Mouse (Mus musculus): ENCODE measurements around the gene Fyb2. TPM values are rescaled to one million over a fixed set of nuclear protein-coding genes. Genes with fewer than 3 reads are reported as not detected.

Fyb2 gene
- polyA plus RNA-seq, 1 experiment from 2014 or later = 1.0 TPM

DNA sequence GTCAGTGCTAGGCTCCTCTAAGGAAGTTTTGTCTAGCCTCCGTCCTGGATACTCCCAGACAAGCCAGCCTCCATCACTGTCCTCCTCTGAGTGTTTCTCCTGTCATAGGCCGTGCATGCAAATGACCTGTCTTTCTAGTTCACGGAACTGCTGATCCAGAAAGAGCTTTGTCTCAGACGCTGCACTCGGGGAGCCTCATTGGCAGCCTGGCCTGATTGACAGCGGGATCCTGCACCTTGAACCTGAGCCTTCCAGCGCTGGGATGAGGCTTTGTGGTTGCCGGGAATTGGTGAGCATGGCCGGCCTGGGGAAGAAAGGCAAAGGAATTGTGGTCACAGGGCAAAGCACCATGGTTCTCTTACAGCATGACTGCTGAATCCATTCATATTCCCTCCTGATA lies 25.8 kb upstream of the Fyb2 start:
- no peak for TF ChIP-seq CTCF (IDR thresholded peaks at IDR 0.05; ENCODE audit: low read depth)
- Histone ChIP-seq H3K36me3 (ENCODE audit: insufficient read depth, low read length) (no peaks in the 10 kb centered on the region), H3K9ac (ENCODE audit: low read depth, low read length) (no peak overlapping the region), H3K27ac (no peak overlapping the region), H3K4me3 (replicated peaks; ENCODE audit: low read depth, low read length) (no peak overlapping the region), H3K9me3 (replicated peaks; ENCODE audit: low read length) (no peaks in the 10 kb centered on the region), H3K27me3 (ENCODE audit: insufficient read depth, low read length) (no peaks in the 10 kb centered on the region), H3K4me1 (replicated peaks; ENCODE audit: insufficient read depth, low read length) (0 out of 2 replicates have a peak, but pooled peaks cover 3% of the 10 kb centered on the region), H3K4me2 (ENCODE audit: low read length) (no peak overlapping the region)
- 56% methylated on average over 9 of the region's 9 CpGs for WGBS
- DNase-seq (ENCODE audit: low spot score) (no peak), ATAC-seq (replicated peaks; ENCODE audit: low FRiP score, low read depth) (no peak)

DNA sequence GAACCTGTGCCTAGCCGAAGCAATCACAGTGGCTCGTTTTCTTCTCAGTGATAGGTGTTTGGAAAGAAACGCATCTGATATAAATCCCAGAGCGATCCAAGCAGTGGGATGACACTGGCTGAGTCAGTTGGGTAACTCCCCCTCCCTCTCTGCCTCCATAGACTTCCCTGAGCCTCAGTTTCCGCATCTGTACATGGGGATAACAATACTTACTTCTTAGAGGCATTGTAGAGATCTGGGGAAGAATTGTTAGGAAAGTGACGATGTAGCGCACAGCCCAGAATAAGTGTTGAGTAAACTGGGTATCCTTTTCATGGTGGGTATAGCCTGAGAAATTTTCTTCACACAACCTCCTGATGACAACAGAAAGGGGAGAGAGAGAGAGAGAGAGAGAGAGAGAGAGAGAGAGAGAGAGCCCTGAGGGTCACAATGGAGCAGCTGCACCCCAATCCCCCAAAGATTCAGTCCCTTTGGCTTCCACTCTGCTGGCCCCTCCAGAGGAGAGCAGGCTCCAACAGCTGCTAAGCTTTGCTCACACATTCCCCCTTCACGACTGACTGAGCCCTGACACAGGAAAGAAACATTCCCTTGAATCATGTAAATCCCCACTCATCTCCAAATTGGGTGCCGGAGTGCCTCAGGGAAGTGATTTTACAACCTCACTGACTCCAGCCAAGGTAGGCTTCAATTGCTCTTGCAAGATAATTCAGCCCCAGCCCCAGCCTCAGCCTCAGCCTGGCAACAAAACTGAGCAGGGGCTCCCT lies 24.6 kb upstream of the Fyb2 start:
- WGBS = 69% methylated on average over 9 of the region's 9 CpGs
- H3K36me3 ChIP-seq (ENCODE audit: insufficient read depth, low read length) = no peaks in the 10 kb centered on the region
- 0 out of 2 replicates have a peak, but pooled peaks cover 3% of the 10 kb centered on the region for H3K4me1 ChIP-seq (replicated peaks; ENCODE audit: insufficient read depth, low read length)
- H3K4me3 ChIP-seq (replicated peaks; ENCODE audit: low read depth, low read length) = no peak overlapping the region
- no peak for TF ChIP-seq CTCF (IDR thresholded peaks at IDR 0.05; ENCODE audit: low read depth)
- DNase-seq (ENCODE audit: low spot score) (peak; percentile 25), ATAC-seq (replicated peaks; ENCODE audit: low FRiP score, low read depth) (no peak)
- no peak overlapping the region for H3K9ac ChIP-seq (ENCODE audit: low read depth, low read length)
- no peak overlapping the region for H3K4me2 ChIP-seq (ENCODE audit: low read length)
- no peak overlapping the region for H3K27ac ChIP-seq
- no peaks in the 10 kb centered on the region for H3K27me3 ChIP-seq (ENCODE audit: insufficient read depth, low read length)
- no peaks in the 10 kb centered on the region for H3K9me3 ChIP-seq (replicated peaks; ENCODE audit: low read length)

DNA sequence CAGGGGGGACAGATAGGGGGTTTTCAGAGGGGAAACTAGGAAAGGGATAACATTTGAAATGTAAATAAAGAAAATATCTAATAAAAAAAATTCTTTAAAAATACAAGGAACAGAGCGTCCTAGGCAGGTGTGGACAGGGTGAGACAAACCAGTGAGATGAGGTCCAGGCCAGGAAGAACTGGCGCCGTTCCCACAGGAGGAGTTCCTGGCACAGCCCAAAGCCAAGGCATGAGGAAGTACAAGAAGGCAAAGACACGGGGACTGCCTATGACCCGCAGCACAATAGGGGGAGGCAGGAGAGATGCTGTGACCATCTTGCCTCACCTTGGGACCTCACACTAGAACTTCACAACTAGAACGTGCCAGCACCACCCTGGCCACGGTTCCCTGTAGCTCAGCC lies 21.5 kb upstream of the Fyb2 start:
- Histone ChIP-seq H3K36me3 (ENCODE audit: insufficient read depth, low read length) (no peaks in the 10 kb centered on the region), H3K27me3 (ENCODE audit: insufficient read depth, low read length) (no peaks in the 10 kb centered on the region), H3K27ac (no peak overlapping the region), H3K4me1 (replicated peaks; ENCODE audit: insufficient read depth, low read length) (0 out of 2 replicates have a peak, but pooled peaks cover 3% of the 10 kb centered on the region), H3K9ac (ENCODE audit: low read depth, low read length) (no peak overlapping the region), H3K4me3 (replicated peaks; ENCODE audit: low read depth, low read length) (no peak overlapping the region), H3K9me3 (replicated peaks; ENCODE audit: low read length) (no peaks in the 10 kb centered on the region), H3K4me2 (ENCODE audit: low read length) (no peak overlapping the region)
- no peak for DNase-seq (ENCODE audit: low spot score)
- no peak for ATAC-seq (replicated peaks; ENCODE audit: low FRiP score, low read depth)
- 70% methylated on average over 7 of the region's 7 CpGs for WGBS
- TF ChIP-seq CTCF (IDR thresholded peaks at IDR 0.05; ENCODE audit: low read depth) = no peak

DNA sequence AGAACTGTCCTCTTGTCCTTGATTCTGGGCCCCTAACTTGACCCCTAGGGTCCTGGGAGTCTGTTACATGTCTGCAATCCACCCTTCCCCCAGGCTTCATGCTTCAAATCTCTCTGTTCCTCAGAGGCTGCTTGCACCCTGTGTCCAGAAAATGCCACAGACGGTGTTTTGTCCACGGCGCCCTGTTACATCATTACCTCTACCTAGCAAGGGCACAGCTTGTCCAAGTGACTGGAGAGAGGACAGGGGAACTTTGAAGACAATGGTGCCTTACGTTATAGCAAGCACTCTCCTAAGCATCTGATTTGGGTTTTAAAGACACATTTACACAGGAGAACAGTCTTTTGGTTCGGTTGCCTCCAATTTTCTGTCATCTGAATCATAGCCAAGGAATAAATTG lies 19.7 kb upstream of the Fyb2 start:
- DNase-seq (ENCODE audit: low spot score) (no peak), ATAC-seq (replicated peaks; ENCODE audit: low FRiP score, low read depth) (no peak)
- WGBS = 81% methylated on average over 5 of the region's 5 CpGs
- H3K36me3 ChIP-seq (ENCODE audit: insufficient read depth, low read length) = no peaks in the 10 kb centered on the region
- H3K4me1 ChIP-seq (replicated peaks; ENCODE audit: insufficient read depth, low read length) = 0 out of 2 replicates have a peak, but pooled peaks cover 2% of the 10 kb centered on the region
- no peaks in the 10 kb centered on the region for H3K27me3 ChIP-seq (ENCODE audit: insufficient read depth, low read length)
- no peak overlapping the region for H3K4me2 ChIP-seq (ENCODE audit: low read length)
- no peak overlapping the region for H3K9ac ChIP-seq (ENCODE audit: low read depth, low read length)
- TF ChIP-seq CTCF (IDR thresholded peaks at IDR 0.05; ENCODE audit: low read depth) = no peak
- H3K27ac ChIP-seq = no peak overlapping the region
- no peaks in the 10 kb centered on the region for H3K9me3 ChIP-seq (replicated peaks; ENCODE audit: low read length)
- no peak overlapping the region for H3K4me3 ChIP-seq (replicated peaks; ENCODE audit: low read depth, low read length)

DNA sequence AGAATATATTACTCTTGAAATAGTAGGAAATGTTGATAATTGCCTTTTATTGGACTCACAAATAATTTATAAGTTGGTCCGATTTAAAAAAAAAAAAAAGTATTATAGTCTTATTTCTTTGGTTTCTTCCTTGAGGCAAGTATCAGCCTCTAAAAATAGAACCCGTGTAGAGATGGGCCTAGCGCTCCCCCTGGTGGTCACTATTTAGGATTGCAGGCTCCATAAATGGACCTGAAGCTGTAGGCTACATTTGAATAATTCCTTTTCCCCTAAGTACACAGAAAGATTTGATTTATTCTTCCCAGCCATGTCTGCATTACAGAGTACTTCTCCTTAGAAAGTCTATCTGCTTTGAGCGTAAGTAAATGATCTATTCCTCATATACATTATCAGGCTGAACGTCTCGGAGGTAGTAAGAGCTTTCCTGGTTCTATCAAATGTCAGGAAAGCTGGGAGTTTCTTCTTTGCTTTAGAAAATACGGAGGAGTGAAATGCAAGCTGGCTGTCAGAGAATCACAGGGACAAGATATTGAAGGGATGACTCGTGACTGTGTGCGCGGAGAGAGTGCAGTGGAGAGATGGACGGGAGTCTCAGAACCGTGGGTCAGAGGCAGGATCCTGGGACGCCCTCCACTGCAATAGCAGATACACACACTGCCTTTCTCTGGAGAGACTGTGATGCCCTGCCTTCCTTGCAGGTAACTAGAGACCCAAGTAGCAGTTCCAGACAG lies 19.1 kb upstream of the Fyb2 start:
- no peak overlapping the region for H3K9ac ChIP-seq (ENCODE audit: low read depth, low read length)
- no peak overlapping the region for H3K4me2 ChIP-seq (ENCODE audit: low read length)
- TF ChIP-seq CTCF (IDR thresholded peaks at IDR 0.05; ENCODE audit: low read depth) = peak; percentile 97
- no peaks in the 10 kb centered on the region for H3K9me3 ChIP-seq (replicated peaks; ENCODE audit: low read length)
- no peaks in the 10 kb centered on the region for H3K36me3 ChIP-seq (ENCODE audit: insufficient read depth, low read length)
- no peaks in the 10 kb centered on the region for H3K27me3 ChIP-seq (ENCODE audit: insufficient read depth, low read length)
- DNase-seq (ENCODE audit: low spot score) = peak; percentile 80
- no peaks in the 10 kb centered on the region for H3K4me1 ChIP-seq (replicated peaks; ENCODE audit: insufficient read depth, low read length)
- H3K27ac ChIP-seq = no peak overlapping the region
- 47% methylated on average over 13 of the region's 13 CpGs for WGBS
- ATAC-seq (replicated peaks; ENCODE audit: low FRiP score, low read depth) = no peak
- no peak overlapping the region for H3K4me3 ChIP-seq (replicated peaks; ENCODE audit: low read depth, low read length)

DNA sequence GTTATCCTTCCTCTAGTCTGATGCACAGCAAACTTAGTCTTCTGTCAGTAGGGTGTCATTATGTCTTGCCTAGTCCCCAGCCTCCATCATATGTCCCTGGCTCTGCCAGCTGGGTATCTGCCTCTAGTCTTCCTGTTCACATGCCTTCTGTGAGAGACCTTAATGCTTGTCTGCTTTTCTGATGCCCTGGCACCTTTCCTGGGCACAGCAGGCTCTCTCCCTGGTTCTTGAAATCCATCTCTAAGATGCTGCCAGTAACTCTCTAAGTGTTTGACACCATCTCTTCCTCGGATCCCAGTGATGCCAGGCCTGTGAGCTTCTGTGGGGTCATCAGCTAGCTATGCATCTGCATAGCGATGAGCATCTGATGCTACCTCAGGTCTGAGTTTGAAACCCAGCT lies 10.4 kb upstream of the Fyb2 start:
- H3K36me3 ChIP-seq (ENCODE audit: insufficient read depth, low read length) = no peaks in the 10 kb centered on the region
- H3K4me2 ChIP-seq (ENCODE audit: low read length) = no peak overlapping the region
- H3K9me3 ChIP-seq (replicated peaks; ENCODE audit: low read length) = no peaks in the 10 kb centered on the region
- WGBS = 88% methylated on average over 2 of the region's 2 CpGs
- no peak overlapping the region for H3K27ac ChIP-seq
- no peaks in the 10 kb centered on the region for H3K4me1 ChIP-seq (replicated peaks; ENCODE audit: insufficient read depth, low read length)
- H3K4me3 ChIP-seq (replicated peaks; ENCODE audit: low read depth, low read length) = no peak overlapping the region
- H3K27me3 ChIP-seq (ENCODE audit: insufficient read depth, low read length) = no peaks in the 10 kb centered on the region
- DNase-seq (ENCODE audit: low spot score) (no peak), ATAC-seq (replicated peaks; ENCODE audit: low FRiP score, low read depth) (no peak)
- no peak overlapping the region for H3K9ac ChIP-seq (ENCODE audit: low read depth, low read length)
- no peak for TF ChIP-seq CTCF (IDR thresholded peaks at IDR 0.05; ENCODE audit: low read depth)

All from kidney, postnatal 0 days (tissue).